Mouse (Mus musculus): ENCODE measurements around the gene Ppp1r9a. TPM values are rescaled to one million over a fixed set of nuclear protein-coding genes. Genes with fewer than 3 reads are reported as not detected.

Ppp1r9a gene
- polyA plus RNA-seq, 1 experiment from 2014 or later = 3.0 TPM

GRCm38 (mm10) chr6:5024893-5025292 is 122.2 kb downstream of the Ppp1r9a start:
- no peak overlapping the region for H3K27ac ChIP-seq (replicated peaks)
- no peaks in the 10 kb centered on the region for H3K27me3 ChIP-seq
- H3K4me2 ChIP-seq = no peak overlapping the region
- no peaks in the 10 kb centered on the region for H3K4me1 ChIP-seq (replicated peaks)
- no peaks in the 10 kb centered on the region for H3K9me3 ChIP-seq (replicated peaks)
- ATAC-seq (ENCODE audit: insufficient read depth) = no peak
- WGBS (ENCODE audit: insufficient replicate concordance) = 75% methylated on average over 7 of the region's 7 CpGs
- H3K4me3 ChIP-seq (replicated peaks) = no peak overlapping the region
- H3K9ac ChIP-seq = no peak overlapping the region
- H3K36me3 ChIP-seq (replicated peaks) = no peaks in the 10 kb centered on the region

GRCm38 (mm10) chr6:5026772-5027171 is 124.1 kb downstream of the Ppp1r9a start:
- Histone ChIP-seq H3K36me3 (replicated peaks) (no peaks in the 10 kb centered on the region), H3K4me1 (replicated peaks) (no peaks in the 10 kb centered on the region), H3K27me3 (no peaks in the 10 kb centered on the region), H3K4me2 (no peak overlapping the region), H3K4me3 (replicated peaks) (no peak overlapping the region), H3K9me3 (replicated peaks) (no peaks in the 10 kb centered on the region), H3K27ac (replicated peaks) (no peak overlapping the region), H3K9ac (no peak overlapping the region)
- no peak for ATAC-seq (ENCODE audit: insufficient read depth)
- WGBS (ENCODE audit: insufficient replicate concordance) = 58% methylated on average over 3 of the region's 3 CpGs

DNA sequence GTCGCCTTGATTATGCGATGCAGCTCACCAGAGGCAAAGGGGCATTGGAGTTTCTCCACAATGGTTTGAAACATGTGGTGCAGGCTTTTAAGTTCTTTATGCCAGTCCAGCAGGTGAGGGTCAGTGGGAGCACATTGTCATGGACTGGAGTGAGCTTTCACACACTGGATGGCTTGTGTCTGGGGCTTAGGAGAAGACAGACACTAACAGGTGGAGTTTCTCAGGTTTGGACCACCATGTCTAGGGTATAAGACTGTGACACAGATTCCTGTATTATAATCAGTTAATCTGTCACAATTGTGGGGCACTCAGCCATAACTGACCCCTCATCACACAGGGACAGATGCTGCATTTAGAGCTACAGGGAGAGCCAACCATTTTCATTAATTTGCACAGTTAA is 124.5 kb downstream of the Ppp1r9a start:
- Histone ChIP-seq H3K4me1 (replicated peaks) (no peaks in the 10 kb centered on the region), H3K27me3 (no peaks in the 10 kb centered on the region), H3K9me3 (replicated peaks) (no peaks in the 10 kb centered on the region), H3K9ac (no peak overlapping the region), H3K4me2 (no peak overlapping the region), H3K36me3 (replicated peaks) (no peaks in the 10 kb centered on the region), H3K4me3 (replicated peaks) (no peak overlapping the region), H3K27ac (replicated peaks) (no peak overlapping the region)
- no peak for ATAC-seq (ENCODE audit: insufficient read depth)
- WGBS (ENCODE audit: insufficient replicate concordance) = 80% methylated on average over 2 of the region's 2 CpGs

GRCm38 (mm10) chr6:5027801-5028200 is 125.1 kb downstream of the Ppp1r9a start:
- Histone ChIP-seq H3K4me1 (replicated peaks) (no peaks in the 10 kb centered on the region), H3K27me3 (no peaks in the 10 kb centered on the region), H3K36me3 (replicated peaks) (no peaks in the 10 kb centered on the region), H3K27ac (replicated peaks) (no peak overlapping the region), H3K4me3 (replicated peaks) (no peak overlapping the region), H3K9me3 (replicated peaks) (no peaks in the 10 kb centered on the region), H3K9ac (no peak overlapping the region), H3K4me2 (no peak overlapping the region)
- 43% methylated on average over 5 of the region's 5 CpGs for WGBS (ENCODE audit: insufficient replicate concordance)
- no peak for ATAC-seq (ENCODE audit: insufficient read depth)

DNA sequence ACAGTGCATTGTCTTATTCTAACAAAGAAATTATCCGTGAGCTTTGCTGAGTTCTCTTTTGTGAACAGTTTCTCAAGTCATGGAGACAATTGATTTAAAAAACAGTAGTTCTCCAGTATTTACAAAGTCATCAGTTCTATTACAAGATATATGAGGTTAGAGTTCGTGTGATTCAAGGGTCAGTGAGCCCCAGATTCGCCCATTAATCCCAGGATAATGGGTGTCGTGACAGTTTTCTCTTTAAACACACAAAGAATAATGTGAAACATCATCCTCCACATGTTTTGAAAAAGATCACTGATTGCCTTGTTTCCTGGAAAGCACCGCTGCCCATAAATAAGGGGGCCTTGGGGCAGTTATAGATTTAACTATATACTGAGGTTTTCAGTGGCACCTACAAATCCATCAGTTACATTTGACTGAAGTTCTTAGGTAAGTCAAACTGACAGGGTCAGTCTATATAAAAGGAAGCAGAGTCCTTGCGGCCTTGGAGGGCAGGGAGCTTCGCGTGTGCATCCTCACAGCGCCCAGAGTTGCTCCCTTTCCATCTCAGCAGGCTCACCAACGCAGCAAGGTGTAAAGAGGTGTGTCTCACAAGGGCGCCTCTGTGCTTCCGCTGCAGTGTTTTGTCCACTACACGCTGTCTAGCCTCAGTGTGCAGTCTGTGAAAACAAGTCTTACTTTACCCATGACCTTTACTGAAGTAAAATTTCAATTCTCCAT is 126.6 kb downstream of the Ppp1r9a start:
- no peaks in the 10 kb centered on the region for H3K9me3 ChIP-seq (replicated peaks)
- H3K4me1 ChIP-seq (replicated peaks) = no peaks in the 10 kb centered on the region
- no peak overlapping the region for H3K27ac ChIP-seq (replicated peaks)
- H3K36me3 ChIP-seq (replicated peaks) = no peaks in the 10 kb centered on the region
- no peak for ATAC-seq (ENCODE audit: insufficient read depth)
- H3K9ac ChIP-seq = no peak overlapping the region
- no peak overlapping the region for H3K4me2 ChIP-seq
- H3K4me3 ChIP-seq (replicated peaks) = no peak overlapping the region
- H3K27me3 ChIP-seq = no peaks in the 10 kb centered on the region
- 68% methylated on average over 13 of the region's 13 CpGs for WGBS (ENCODE audit: insufficient replicate concordance)

GRCm38 (mm10) chr6:5029956-5030355 is 127.2 kb downstream of the Ppp1r9a start:
- Histone ChIP-seq H3K4me2 (no peak overlapping the region), H3K27me3 (no peaks in the 10 kb centered on the region), H3K27ac (replicated peaks) (no peak overlapping the region), H3K36me3 (replicated peaks) (no peaks in the 10 kb centered on the region), H3K4me3 (replicated peaks) (no peak overlapping the region), H3K9ac (no peak overlapping the region), H3K9me3 (replicated peaks) (no peaks in the 10 kb centered on the region), H3K4me1 (replicated peaks) (no peaks in the 10 kb centered on the region)
- no peak for ATAC-seq (ENCODE audit: insufficient read depth)
- WGBS (ENCODE audit: insufficient replicate concordance) = 66% methylated on average over 5 of the region's 5 CpGs

DNA sequence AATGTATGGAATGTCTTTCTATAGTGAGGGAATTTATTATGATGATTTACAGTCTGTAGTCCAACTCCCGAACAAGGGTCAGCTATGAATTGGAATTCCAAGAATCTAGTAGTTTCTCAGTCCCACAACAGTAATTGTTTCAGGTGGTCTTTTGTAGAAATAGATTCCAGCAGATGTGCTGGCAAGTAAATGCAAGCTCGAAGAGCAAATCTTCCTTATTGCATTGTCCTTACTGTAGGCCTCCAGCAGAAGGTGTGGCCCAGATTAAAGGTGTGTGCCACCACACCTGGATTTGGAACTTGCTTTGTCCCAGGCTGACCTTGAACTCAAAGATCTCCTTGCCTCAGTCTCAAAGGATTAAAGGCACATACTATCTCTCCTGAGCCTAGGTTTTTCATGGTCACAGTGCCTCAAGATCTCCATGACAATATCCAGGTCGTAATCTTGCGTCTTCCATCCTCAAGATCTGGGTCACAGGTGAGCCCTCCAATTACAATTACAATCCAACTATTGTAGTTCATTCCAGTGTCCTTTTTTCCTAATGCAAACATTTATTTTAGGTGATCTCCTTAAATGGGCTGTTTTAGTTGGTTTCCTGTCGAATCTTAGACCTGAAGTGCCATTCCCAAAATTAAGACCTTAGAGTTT is 130.4 kb downstream of the Ppp1r9a start:
- H3K4me1 ChIP-seq (replicated peaks) = no peaks in the 10 kb centered on the region
- H3K9me3 ChIP-seq (replicated peaks) = no peaks in the 10 kb centered on the region
- 69% methylated on average over 5 of the region's 5 CpGs for WGBS (ENCODE audit: insufficient replicate concordance)
- H3K27ac ChIP-seq (replicated peaks) = no peak overlapping the region
- no peak overlapping the region for H3K9ac ChIP-seq
- H3K4me3 ChIP-seq (replicated peaks) = no peak overlapping the region
- no peaks in the 10 kb centered on the region for H3K27me3 ChIP-seq
- H3K4me2 ChIP-seq = no peak overlapping the region
- no peak for ATAC-seq (ENCODE audit: insufficient read depth)
- no peaks in the 10 kb centered on the region for H3K36me3 ChIP-seq (replicated peaks)

DNA sequence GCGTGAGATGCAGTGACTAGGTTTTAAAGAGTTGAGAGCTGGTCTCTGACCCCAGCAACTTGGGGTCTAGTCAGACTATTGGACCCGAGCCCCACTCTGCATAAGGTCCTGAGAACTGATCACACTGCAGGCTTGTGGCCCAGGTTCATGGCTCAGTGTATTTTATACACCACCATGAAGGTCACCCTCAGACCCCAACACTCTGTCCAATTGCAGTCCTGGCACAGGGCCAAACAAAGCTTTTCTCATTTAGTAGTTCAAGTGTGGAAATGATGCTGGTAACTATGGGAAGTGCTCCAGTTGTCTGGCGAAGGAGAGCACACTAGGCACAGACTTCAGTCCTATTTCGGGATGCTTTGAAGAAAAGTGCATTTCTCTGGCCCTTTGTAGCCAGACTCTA is 134.5 kb downstream of the Ppp1r9a start:
- whole genome bisulfite sequencing (ENCODE audit: insufficient replicate concordance) = 73% methylated on average over 4 of the region's 4 CpGs
- Histone ChIP-seq H3K27ac (replicated peaks) (no peak overlapping the region), H3K27me3 (no peaks in the 10 kb centered on the region), H3K4me2 (no peak overlapping the region), H3K36me3 (replicated peaks) (no peaks in the 10 kb centered on the region), H3K4me1 (replicated peaks) (no peaks in the 10 kb centered on the region), H3K9ac (no peak overlapping the region), H3K9me3 (replicated peaks) (no peaks in the 10 kb centered on the region), H3K4me3 (replicated peaks) (no peak overlapping the region)
- ATAC-seq (ENCODE audit: insufficient read depth) = no peak

- WGBS (ENCODE audit: insufficient replicate concordance) = 38% methylated on average over 2 of the region's 2 CpGs
- no peak overlapping the region for H3K9ac ChIP-seq
- ATAC-seq (ENCODE audit: insufficient read depth) = no peak
- no peak overlapping the region for H3K4me2 ChIP-seq
- no peaks in the 10 kb centered on the region for H3K9me3 ChIP-seq (replicated peaks)
- H3K4me1 ChIP-seq (replicated peaks) = no peaks in the 10 kb centered on the region
- H3K27me3 ChIP-seq = no peaks in the 10 kb centered on the region
- no peaks in the 10 kb centered on the region for H3K36me3 ChIP-seq (replicated peaks)
- no peak overlapping the region for H3K4me3 ChIP-seq (replicated peaks)
- no peak overlapping the region for H3K27ac ChIP-seq (replicated peaks)
Observed at GRCm38 (mm10) chr6:5038140-5038749, 135.5 kb downstream of the Ppp1r9a start.

- WGBS (ENCODE audit: insufficient replicate concordance) = 51% methylated on average over 2 of the region's 2 CpGs
- Histone ChIP-seq H3K4me3 (replicated peaks) (no peak overlapping the region), H3K9me3 (replicated peaks) (no peaks in the 10 kb centered on the region), H3K27ac (replicated peaks) (no peak overlapping the region), H3K9ac (no peak overlapping the region), H3K4me2 (no peak overlapping the region), H3K27me3 (no peaks in the 10 kb centered on the region), H3K36me3 (replicated peaks) (no peaks in the 10 kb centered on the region), H3K4me1 (replicated peaks) (no peaks in the 10 kb centered on the region)
- ATAC-seq (ENCODE audit: insufficient read depth) = no peak
Observed at GRCm38 (mm10) chr6:5039316-5039715, 136.6 kb downstream of the Ppp1r9a start.

GRCm38 (mm10) chr6:5045854-5046253 is 143.1 kb downstream of the Ppp1r9a start:
- H3K27ac ChIP-seq (replicated peaks) = no peak overlapping the region
- WGBS (ENCODE audit: insufficient replicate concordance) = 80% methylated on average over 6 of the region's 6 CpGs
- no peaks in the 10 kb centered on the region for H3K27me3 ChIP-seq
- H3K36me3 ChIP-seq (replicated peaks) = no peaks in the 10 kb centered on the region
- no peak overlapping the region for H3K4me2 ChIP-seq
- no peak overlapping the region for H3K9ac ChIP-seq
- H3K4me3 ChIP-seq (replicated peaks) = no peak overlapping the region
- no peaks in the 10 kb centered on the region for H3K4me1 ChIP-seq (replicated peaks)
- H3K9me3 ChIP-seq (replicated peaks) = no peaks in the 10 kb centered on the region
- ATAC-seq (ENCODE audit: insufficient read depth) = no peak

Measured in liver, embryonic 15.5 days (tissue).